Mouse (Mus musculus) small intestine, adult 2 months (tissue): ENCODE measurements around the gene Chchd4. TPM values are rescaled to one million over a fixed set of nuclear protein-coding genes. Genes with fewer than 3 reads are reported as not detected.

Experiments used
- H3K27ac ChIP-seq: fragments of 200-500 bp; 2 replicates; pipeline ENCODE4 v1.5.1; 2012; ENCODE audit warnings: low read depth, low read length, control low read depth, inconsistent platforms; ENCODE audit not compliant: insufficient read depth
- H3K27me3 ChIP-seq: fragments of 200-500 bp; 2 replicates; pipeline ENCODE4 v1.6.1; 2012; ENCODE audit warnings: mild to moderate bottlenecking, moderate library complexity, low read length, inconsistent platforms; ENCODE audit not compliant: control insufficient read depth, insufficient read depth
- H3K36me3 ChIP-seq: fragments of 200-500 bp; 2 replicates; pipeline ENCODE4 v1.6.1; 2012; ENCODE audit warnings: mild to moderate bottlenecking, low read length, control low read depth, inconsistent platforms; ENCODE audit not compliant: control insufficient read depth, insufficient read depth
- H3K4me1 ChIP-seq: fragments of 200-500 bp; 2 replicates; pipeline ENCODE4 v1.6.1; 2012; ENCODE audit warnings: low read length, inconsistent platforms, mixed read lengths; ENCODE audit not compliant: control insufficient read depth, insufficient read depth, insufficient read length
- H3K4me3 ChIP-seq: fragments of 200-500 bp; 2 replicates; pipeline ENCODE4 v1.5.1; 2012; ENCODE audit warnings: low read depth, mild to moderate bottlenecking, control low read depth, inconsistent platforms, low read length, moderate library complexity
- CTCF ChIP-seq: fragments of 200-500 bp; IDR thresholded peaks from 2 replicates; pipeline ENCODE4 v1.5.1; 2012; ENCODE audit warnings: low read depth, mild to moderate bottlenecking, control low read depth, inconsistent platforms, low read length, moderate library complexity, mixed read lengths; ENCODE audit not compliant: insufficient replicate concordance, insufficient read length; ENCODE audit errors: extremely low read depth
- POLR2A ChIP-seq: fragments of 200-500 bp; IDR thresholded peaks from 2 replicates; pipeline ENCODE4 v1.6.1; 2012; ENCODE audit warnings: low read depth, mild to moderate bottlenecking, control low read depth, inconsistent platforms, low read length, moderate library complexity
- WGBS: fragments of 180-500 bp; shearing (Covaris S2); methylation state at CpG from one replicate; pipeline ENCODE4 v1.1.7; 2018; 5-methylcytosine and 5-hydroxymethylcytosine counted together
- polyA plus RNA-seq: library from polyadenylated mRNA; depleted of rRNA; stranded (reverse); fragments of >200 nt; gene quantifications from 2 replicates; pipeline ENCODE4 v1.2.3, GENCODE M21; 2012

The Chchd4 gene
- polyA plus RNA-seq, 1 experiment: 6.2 TPM

GRCm38 (mm10) chr6:91489872-91490271, 16.5 kb upstream of the Chchd4 start:
- peak overlapping the region; percentile 61 for H3K27ac ChIP-seq
- no peaks in the 10 kb centered on the region for H3K27me3 ChIP-seq
- WGBS: 82% methylated on average over 10 of the region's 10 CpGs
- peaks cover 52% of the 10 kb centered on the region for H3K36me3 ChIP-seq
- peak overlapping the region; percentile 4 for H3K4me3 ChIP-seq
- TF ChIP-seq CTCF (no peak), POLR2A (no peak)
- peaks cover 3% of the 10 kb centered on the region for H3K4me1 ChIP-seq

GRCm38 (mm10) chr6:91488496-91489212, 15.3 kb upstream of the Chchd4 start:
- peak overlapping the region; percentile 42 for H3K27ac ChIP-seq
- TF ChIP-seq CTCF (no peak), POLR2A (no peak)
- 54% methylated on average over 9 of the region's 9 CpGs for WGBS
- H3K4me1 ChIP-seq: peaks cover 3% of the 10 kb centered on the region
- no peaks in the 10 kb centered on the region for H3K27me3 ChIP-seq
- H3K4me3 ChIP-seq: no peak overlapping the region
- peaks cover 59% of the 10 kb centered on the region for H3K36me3 ChIP-seq

- TF ChIP-seq POLR2A: no peak
- TF ChIP-seq CTCF: no peak
- Histone ChIP-seq H3K4me1 (peaks cover 3% of the 10 kb centered on the region), H3K27ac (no peak overlapping the region), H3K36me3 (peaks cover 67% of the 10 kb centered on the region), H3K4me3 (no peak overlapping the region), H3K27me3 (no peaks in the 10 kb centered on the region)
- 90% methylated on average over 15 of the region's 15 CpGs for WGBS
Observed at GRCm38 (mm10) chr6:91486736-91487453, 13.5 kb upstream of the Chchd4 start.

GRCm38 (mm10) chr6:91483371-91483770, 10.0 kb upstream of the Chchd4 start:
- no peak for TF ChIP-seq POLR2A
- no peaks in the 10 kb centered on the region for H3K4me1 ChIP-seq
- WGBS: 73% methylated on average over 2 of the region's 2 CpGs
- H3K27ac ChIP-seq: no peak overlapping the region
- H3K4me3 ChIP-seq: no peak overlapping the region
- no peaks in the 10 kb centered on the region for H3K27me3 ChIP-seq
- H3K36me3 ChIP-seq: peaks cover 77% of the 10 kb centered on the region

- Histone ChIP-seq H3K36me3 (peaks cover 38% of the 10 kb centered on the region), H3K4me3 (no peak overlapping the region), H3K27ac (no peak overlapping the region), H3K4me1 (peaks cover 9% of the 10 kb centered on the region), H3K27me3 (no peaks in the 10 kb centered on the region)
- 100% methylated on average over 2 of the region's 2 CpGs for WGBS
- TF ChIP-seq CTCF: no peak
- TF ChIP-seq POLR2A: no peak
Observed at GRCm38 (mm10) chr6:91476541-91476940, 3.2 kb upstream of the Chchd4 start.

- Histone ChIP-seq H3K36me3 (peaks cover 25% of the 10 kb centered on the region), H3K27me3 (no peaks in the 10 kb centered on the region), H3K4me3 (peak overlapping the region; percentile 80), H3K27ac (peak overlapping the region; percentile 32), H3K4me1 (peaks cover 9% of the 10 kb centered on the region)
- no peak for TF ChIP-seq CTCF
- no peak for TF ChIP-seq POLR2A
- WGBS: 44% methylated on average over 9 of the region's 9 CpGs
Observed at GRCm38 (mm10) chr6:91474441-91475190, 1.3 kb upstream of the Chchd4 start.

GRCm38 (mm10) chr6:91473805-91474440, 577 bp upstream of the Chchd4 start:
- Histone ChIP-seq H3K4me3 (peak overlapping the region; percentile 80), H3K4me1 (peaks cover 9% of the 10 kb centered on the region), H3K27ac (peak overlapping the region; percentile 32), H3K27me3 (no peaks in the 10 kb centered on the region), H3K36me3 (peaks cover 18% of the 10 kb centered on the region)
- TF ChIP-seq CTCF (no peak), POLR2A (no peak)
- 0% methylated on average over 27 of the region's 27 CpGs for WGBS
